Mouse (Mus musculus) layer of hippocampus, postnatal 10 days (tissue): ENCODE measurements around the gene Srsf7. TPM values are rescaled to one million over a fixed set of nuclear protein-coding genes. Genes with fewer than 3 reads are reported as not detected.
A peak's percentile ranks its signal among the peaks of the same experiment; 100 is the strongest.

Source experiments
- DNase-seq, 2 experiments: peaks; one replicate each; pipeline ENCODE4 v3.0.0; 2021; ENCODE audit warnings: low spot score in 2 of 2
- total RNA-seq, 2 experiments: library from RNA; stranded (reverse); gene quantifications; 2 replicates each; pipeline ENCODE4 v1.2.3; 2021

The Srsf7 gene
- total RNA-seq, 2 experiments from 2014 or later, result 122 to 141 TPM

GRCm38 (mm10) chr17:80160454-80160853, 46.7 kb downstream of the Srsf7 start:
- peak; percentile 69 to 79 for DNase-seq

DNA sequence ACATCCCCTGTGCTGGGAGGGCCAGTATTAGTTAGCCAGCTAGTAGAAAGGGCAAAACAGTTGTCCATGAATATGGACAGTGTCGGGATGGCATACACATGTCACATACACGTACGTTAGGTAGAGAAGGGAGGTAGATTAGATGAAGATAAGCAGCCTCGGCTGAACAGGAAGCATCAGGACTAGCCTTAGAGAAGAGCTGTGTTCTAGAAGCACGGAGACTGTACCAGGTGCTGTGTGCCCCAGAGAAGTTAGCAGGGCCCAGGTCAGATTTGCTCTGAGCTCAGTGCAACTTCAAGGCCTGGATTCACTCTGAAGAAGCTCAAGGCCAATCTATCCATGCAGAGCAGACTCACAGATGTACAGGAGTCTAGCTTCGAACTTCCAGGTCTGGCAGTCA, 49.6 kb downstream of the Srsf7 start:
- no peak for DNase-seq

DNA sequence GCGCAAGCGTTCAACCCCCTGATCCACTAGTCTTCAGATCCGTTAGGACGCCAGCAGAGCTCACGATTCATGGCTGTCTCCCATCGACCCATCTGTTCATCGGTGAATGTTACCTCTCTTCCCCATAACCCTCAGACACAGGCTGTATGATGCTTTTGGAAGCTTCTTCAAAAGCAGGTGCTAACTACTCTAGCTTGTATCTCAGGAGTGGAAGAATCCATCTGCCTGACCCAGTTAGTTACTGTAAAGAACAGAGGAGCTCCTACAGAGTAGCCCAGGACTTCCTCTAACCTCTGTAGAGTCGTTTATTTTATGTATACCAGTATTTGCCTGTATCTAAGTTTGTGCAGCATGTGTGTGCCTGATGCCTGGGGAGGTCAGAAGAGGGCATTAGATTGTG, 50.2 kb downstream of the Srsf7 start:
- DNase-seq, result no peak

DNA sequence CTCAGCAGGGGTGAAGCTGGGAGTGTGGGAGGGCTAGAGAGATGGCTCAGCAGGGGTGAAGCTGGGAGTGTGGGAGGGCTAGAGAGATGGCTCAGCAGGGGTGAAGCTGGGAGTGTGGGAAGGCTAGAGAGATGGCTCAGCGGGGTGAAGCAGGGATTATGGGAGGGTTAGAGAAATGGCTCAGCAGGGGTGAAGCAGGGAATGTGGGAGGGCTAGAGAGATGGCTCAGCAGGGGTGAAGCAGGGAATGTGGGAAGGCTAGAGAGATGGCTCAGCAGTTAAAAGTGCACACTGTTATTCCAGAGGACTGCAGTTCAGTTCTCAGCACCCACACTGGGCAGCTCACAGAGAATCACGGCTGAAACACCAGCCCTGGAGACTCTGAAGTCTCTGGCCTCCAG, 53.5 kb downstream of the Srsf7 start:
- DNase-seq, result no peak

DNA sequence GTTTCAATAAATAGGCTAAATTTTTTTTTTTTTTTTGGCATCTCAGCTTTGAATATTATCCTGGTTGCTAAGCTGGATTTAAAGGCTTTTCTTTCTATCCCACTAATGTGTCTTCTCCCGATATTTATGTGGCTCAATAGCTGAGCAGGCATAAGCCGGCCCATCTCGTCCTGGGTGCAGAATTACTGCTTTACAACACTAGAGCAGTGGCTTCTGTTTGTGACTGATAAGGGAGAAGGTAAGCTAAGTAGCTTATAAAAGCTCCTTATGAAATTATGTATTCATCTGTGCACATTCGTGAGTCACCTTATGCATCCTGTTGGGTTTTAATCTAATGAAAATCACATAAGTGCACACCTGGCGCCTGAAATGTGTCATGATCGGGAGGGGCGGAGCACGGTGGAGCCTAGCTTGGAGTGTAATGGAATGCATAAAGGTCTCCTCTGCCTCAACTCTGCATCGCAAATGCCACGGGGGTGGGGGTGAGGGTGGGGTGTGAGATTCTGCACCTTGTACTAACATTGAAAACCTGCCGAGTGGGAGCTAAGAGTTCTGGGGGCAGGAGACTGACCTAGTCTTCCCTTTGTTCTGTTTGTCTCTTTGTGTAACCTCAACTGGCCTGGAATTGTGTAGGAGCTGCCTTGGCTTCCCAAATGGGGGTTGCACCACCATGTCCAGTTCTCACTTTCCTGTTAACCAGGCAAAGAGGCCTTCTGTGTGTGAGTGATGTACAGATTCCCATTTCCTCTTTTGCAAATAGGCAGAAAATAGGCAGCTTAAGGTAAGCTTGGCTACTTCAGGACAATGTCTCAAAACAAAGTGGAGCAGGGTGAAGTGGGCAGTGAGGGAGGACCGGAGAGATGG, 54.1 kb downstream of the Srsf7 start:
- no peak for DNase-seq

GRCm38 (mm10) chr17:80151353-80151752, 55.8 kb downstream of the Srsf7 start:
- DNase-seq, result no peak

Other genes starting within 250 kb of the Srsf7 start
- 10 to 100 TPM; 68.6 to 74.6 TPM for gene Hnrnpll, start 145.0 kb downstream of the Srsf7 start, total RNA-seq
- 1 to 10 TPM; 2.9 to 3.7 TPM for gene Galm, start 79.8 kb downstream of the Srsf7 start, total RNA-seq
- gene Ttc39d, start 153 bp upstream of the Srsf7 start, total RNA-seq, result under 1 TPM; 0.16 to 0.22 TPM
- gene Gemin6, start 17.1 kb upstream of the Srsf7 start, total RNA-seq, result 1 to 10 TPM; 5.1 to 6.8 TPM
- gene Morn2, start 82.9 kb upstream of the Srsf7 start, total RNA-seq, result 10 to 100 TPM; 18.5 to 21.9 TPM
- 10 to 100 TPM; 54.2 to 59.1 TPM for gene Dhx57, start 83.2 kb upstream of the Srsf7 start, total RNA-seq
- 1 to 10 TPM; 2.4 to 2.6 TPM for gene Arhgef33, start 100.1 kb upstream of the Srsf7 start, total RNA-seq
- 1 to 10 TPM in 1 of 2 experiments, not detected in 1; 4.9 TPM for gene Gm10190, start 166.2 kb upstream of the Srsf7 start, total RNA-seq